Mouse (Mus musculus) midbrain, embryonic 12.5 days (tissue): ENCODE results near the gene 6430531B16Rik. TPM values are rescaled to one million over a fixed set of nuclear protein-coding genes. Genes with fewer than 3 reads are reported as not detected.

Experiments
- ATAC-seq: fragments of 200-750 bp; cut with Nextera tagmentation; 2 replicates; pipeline ENCODE4 v1.8.0; 2017; ENCODE audit warnings: low read depth, moderate TSS enrichment, moderate library complexity; ENCODE audit not compliant: low FRiP score
- H3K27ac ChIP-seq: fragments of 300-500 bp; sonication (generic); replicated peaks from 2 replicates; pipeline ENCODE4 v1.5.1; 2016; ENCODE audit warnings: mild to moderate bottlenecking
- H3K27me3 ChIP-seq: fragments of 300-500 bp; sonication (generic); 2 replicates; pipeline ENCODE4 v1.6.1; 2016; ENCODE audit warnings: mild to moderate bottlenecking
- H3K36me3 ChIP-seq: fragments of 300-500 bp; sonication (generic); 2 replicates; pipeline ENCODE4 v1.6.1; 2016
- H3K4me1 ChIP-seq: fragments of 300-500 bp; sonication (generic); 2 replicates; pipeline ENCODE4 v1.6.1; 2016
- H3K4me2 ChIP-seq: fragments of 300-500 bp; sonication (generic); replicated peaks from 2 replicates; pipeline ENCODE4 v1.6.1; 2016; ENCODE audit warnings: mild to moderate bottlenecking, moderate library complexity
- H3K4me3 ChIP-seq: fragments of 300-500 bp; sonication (generic); 2 replicates; pipeline ENCODE4 v1.5.1; 2016; ENCODE audit warnings: mild to moderate bottlenecking
- H3K9ac ChIP-seq: fragments of 300-500 bp; sonication (generic); replicated peaks from 2 replicates; pipeline ENCODE4 v1.6.1; 2016; ENCODE audit warnings: mild to moderate bottlenecking, moderate library complexity
- H3K9me3 ChIP-seq: fragments of 300-500 bp; sonication (generic); 2 replicates; pipeline ENCODE4 v1.6.1; 2016; ENCODE audit warnings: mild to moderate bottlenecking
- WGBS: fragments of 180-500 bp; shearing (Covaris S2); methylation state at CpG from one replicate; pipeline ENCODE4 v1.1.7; 2016; 5-methylcytosine and 5-hydroxymethylcytosine counted together
- polyA plus RNA-seq: library from polyadenylated mRNA; unstranded; fragments of >200 nt; fragmentation: Nextera tagmentation; extraction: Ambion mirVana; gene quantifications from 2 replicates; pipeline ENCODE4 v1.2.1, GENCODE M21; 2016

The 6430531B16Rik gene
- polyA plus RNA-seq, 1 experiment from 2014 or later: 0.52 TPM

DNA sequence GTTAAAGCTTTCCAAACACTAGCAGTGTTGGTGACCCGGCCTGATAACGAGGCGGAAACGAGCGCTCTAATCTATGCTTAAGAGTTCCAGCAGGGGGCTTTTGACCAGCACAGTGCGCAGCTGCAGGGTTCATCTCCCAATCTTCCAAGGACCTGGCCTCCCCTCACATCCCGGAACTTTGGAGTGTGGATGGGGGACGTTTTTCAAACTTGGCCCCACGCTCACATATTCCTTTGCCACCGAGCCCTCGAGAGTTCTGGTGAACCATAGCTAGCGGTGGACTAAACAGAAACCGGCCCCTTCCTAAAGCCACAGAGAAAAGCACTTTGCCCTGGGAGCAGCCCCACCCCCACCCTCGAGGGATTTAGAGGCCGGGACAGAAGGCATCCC, 28.7 kb downstream of the 6430531B16Rik start:
- Histone ChIP-seq H3K36me3 (no peaks in the 10 kb centered on the region), H3K27me3 (peaks cover 83% of the 10 kb centered on the region), H3K4me1 (peaks cover 20% of the 10 kb centered on the region), H3K27ac (no peak overlapping the region), H3K4me3 (peak overlapping the region; percentile 38), H3K9me3 (no peaks in the 10 kb centered on the region), H3K4me2 (peak overlapping the region; percentile 67), H3K9ac (no peak overlapping the region; the same call in 1 of the 2 replicates)
- under 1% methylated on average over 15 of the region's 15 CpGs for WGBS
- ATAC-seq: peak; percentile 69

DNA sequence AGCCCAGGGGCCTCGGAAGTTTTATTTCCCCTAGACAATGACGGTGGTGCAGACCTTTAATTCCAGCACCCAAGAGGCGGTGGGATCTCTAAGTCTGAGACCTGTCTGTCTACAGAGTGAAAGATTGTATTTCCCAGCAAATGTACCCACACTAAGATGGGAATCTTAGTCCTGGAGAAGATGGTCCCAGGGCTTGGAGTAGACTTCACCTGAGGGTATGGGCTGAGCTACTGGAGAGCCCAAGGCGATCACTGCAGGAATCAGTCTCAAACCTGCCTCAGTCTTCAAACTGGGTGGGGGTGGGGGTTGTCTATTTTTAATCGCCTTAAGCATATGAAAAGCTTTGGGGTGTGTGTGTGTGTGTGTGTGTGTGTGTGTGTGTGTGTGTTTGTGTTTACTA, 32.5 kb downstream of the 6430531B16Rik start:
- Histone ChIP-seq H3K36me3 (no peaks in the 10 kb centered on the region), H3K4me1 (peaks cover 29% of the 10 kb centered on the region), H3K4me2 (no peak overlapping the region), H3K27ac (no peak overlapping the region), H3K9ac (no peak overlapping the region), H3K27me3 (peaks cover 99% of the 10 kb centered on the region), H3K9me3 (no peaks in the 10 kb centered on the region), H3K4me3 (no peak overlapping the region)
- WGBS: 21% methylated on average over 5 of the region's 5 CpGs
- no peak for ATAC-seq

DNA sequence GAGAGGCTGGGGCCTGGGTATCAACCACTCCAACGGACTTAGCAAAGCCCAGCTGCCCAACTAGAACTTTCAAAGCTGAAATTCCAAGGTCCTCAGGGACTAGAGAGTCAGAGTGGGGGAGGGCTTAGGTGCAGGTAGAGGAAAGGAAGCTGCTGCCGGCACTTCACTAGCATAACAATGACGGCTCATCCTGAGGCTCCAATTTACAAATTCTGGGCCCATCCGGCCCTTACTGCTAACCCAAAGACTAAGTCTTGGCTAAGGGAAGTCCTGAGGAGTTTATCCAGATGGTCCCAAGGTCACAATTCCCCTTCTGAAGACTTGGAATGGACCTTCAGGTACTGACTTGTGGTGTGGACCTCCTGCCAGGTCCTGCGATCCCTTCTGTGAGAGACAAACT, 33.0 kb downstream of the 6430531B16Rik start:
- Histone ChIP-seq H3K27ac (no peak overlapping the region), H3K9me3 (no peaks in the 10 kb centered on the region), H3K27me3 (peaks cover 99% of the 10 kb centered on the region), H3K4me3 (no peak overlapping the region), H3K4me2 (no peak overlapping the region), H3K9ac (no peak overlapping the region), H3K4me1 (peaks cover 24% of the 10 kb centered on the region), H3K36me3 (no peaks in the 10 kb centered on the region)
- ATAC-seq: no peak
- 10% methylated on average over 5 of the region's 5 CpGs for WGBS

DNA sequence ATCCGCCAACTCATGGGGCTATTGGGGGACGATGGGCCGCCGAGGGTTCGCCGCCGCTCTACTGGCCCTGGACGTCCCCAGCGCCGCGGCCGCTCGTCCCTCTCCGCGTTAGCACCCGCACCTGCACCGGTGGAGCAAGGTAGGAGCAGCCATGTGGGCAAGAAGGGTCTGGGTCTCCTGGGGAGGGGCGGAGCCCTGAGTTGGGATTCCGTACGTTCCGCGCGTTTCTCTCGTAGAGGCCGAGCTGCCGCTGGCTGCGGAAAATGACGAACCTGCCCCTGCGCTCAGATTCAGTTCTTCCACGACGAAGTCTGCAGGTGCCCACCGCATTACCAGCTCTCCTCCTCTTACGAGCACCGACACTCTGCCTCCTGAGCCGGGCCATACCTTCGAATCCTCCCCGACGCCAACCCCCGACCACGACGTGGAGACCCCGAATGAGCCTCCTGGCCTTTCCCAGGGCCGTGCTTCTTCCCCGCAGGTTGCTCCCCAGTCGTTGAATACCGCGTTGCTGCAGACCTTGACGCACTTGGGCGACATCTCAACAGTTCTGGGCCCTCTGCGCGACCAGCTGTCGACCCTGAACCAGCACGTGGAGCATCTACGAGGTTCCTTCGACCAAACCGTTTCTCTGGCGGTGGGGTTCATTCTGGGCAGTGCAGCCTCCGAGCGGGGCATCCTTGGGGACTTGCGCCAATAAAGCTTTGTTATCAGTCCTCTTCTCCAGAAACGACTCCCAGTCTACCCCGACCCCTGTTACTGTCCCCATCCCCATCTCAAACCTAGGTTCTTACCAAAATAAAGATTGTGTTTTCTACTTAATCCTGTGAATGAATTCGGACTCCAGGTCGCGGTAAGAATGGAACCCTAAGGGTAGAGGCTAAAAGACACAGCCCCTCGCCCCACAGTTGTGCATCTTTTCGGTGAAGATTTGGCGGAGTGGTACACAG, 34.0 kb downstream of the 6430531B16Rik start:
- Histone ChIP-seq H3K9me3 (no peaks in the 10 kb centered on the region), H3K4me1 (peaks cover 14% of the 10 kb centered on the region; the same call in 1 of the 2 replicates), H3K27me3 (peaks cover 97% of the 10 kb centered on the region), H3K36me3 (no peaks in the 10 kb centered on the region), H3K27ac (no peak overlapping the region), H3K4me3 (peak overlapping the region; percentile 35), H3K4me2 (peak overlapping the region; percentile 48), H3K9ac (no peak overlapping the region)
- WGBS: 3% methylated on average over 68 of the region's 68 CpGs
- no peak for ATAC-seq

DNA sequence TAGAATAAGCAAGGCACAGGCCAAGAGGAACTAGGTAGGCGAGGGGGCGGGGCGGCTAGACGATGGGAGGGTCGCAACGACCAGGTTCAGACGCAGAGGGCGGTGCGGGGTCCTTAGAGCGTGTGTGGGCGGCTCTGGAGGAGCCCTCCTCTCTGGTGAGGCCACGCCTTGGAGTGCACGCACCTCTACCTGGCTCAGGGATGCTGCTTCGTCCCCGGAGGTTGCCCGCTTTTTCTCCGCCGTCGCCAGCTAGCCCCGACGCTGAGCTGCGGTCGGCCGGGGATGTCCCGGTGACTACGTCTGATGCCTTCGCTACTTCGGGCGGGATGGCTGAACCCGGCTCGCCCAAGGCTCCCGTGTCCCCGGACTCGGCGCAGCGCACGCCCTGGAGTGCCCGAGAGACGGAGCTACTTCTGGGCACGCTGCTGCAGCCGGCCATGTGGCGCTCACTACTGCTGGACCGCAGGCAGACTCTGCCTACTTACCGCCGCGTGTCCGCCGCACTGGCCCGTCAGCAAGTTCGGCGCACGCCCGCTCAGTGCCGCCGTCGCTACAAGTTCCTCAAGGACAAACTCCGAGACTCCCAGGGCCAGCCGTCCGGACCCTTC, 34.8 kb downstream of the 6430531B16Rik start, which contains the start of gene Utf1:
Gene Utf1, plus strand, starts transcription at position 116 of the 608 bp plus-strand sequence.
- no peaks in the 10 kb centered on the region for H3K36me3 ChIP-seq
- ATAC-seq: peak; percentile 52; the same call in 1 of the 2 replicates
- peak within 1 kb of the TSS; percentile 35 for H3K4me3 ChIP-seq
- 0 out of 2 replicates have a peak, but pooled peaks cover 14% of the 10 kb centered on the region for H3K4me1 ChIP-seq
- peaks cover 94% of the 10 kb centered on the region for H3K27me3 ChIP-seq
- under 1% methylated on average over 58 of the region's 59 CpGs for WGBS
- peak within 1 kb of the TSS; percentile 48 for H3K4me2 ChIP-seq
- H3K27ac ChIP-seq: no peak within 1 kb of the TSS
- H3K9ac ChIP-seq: peak within 1 kb of the TSS; percentile 43; the same call in 1 of the 2 replicates
- no peaks in the 10 kb centered on the region for H3K9me3 ChIP-seq

DNA sequence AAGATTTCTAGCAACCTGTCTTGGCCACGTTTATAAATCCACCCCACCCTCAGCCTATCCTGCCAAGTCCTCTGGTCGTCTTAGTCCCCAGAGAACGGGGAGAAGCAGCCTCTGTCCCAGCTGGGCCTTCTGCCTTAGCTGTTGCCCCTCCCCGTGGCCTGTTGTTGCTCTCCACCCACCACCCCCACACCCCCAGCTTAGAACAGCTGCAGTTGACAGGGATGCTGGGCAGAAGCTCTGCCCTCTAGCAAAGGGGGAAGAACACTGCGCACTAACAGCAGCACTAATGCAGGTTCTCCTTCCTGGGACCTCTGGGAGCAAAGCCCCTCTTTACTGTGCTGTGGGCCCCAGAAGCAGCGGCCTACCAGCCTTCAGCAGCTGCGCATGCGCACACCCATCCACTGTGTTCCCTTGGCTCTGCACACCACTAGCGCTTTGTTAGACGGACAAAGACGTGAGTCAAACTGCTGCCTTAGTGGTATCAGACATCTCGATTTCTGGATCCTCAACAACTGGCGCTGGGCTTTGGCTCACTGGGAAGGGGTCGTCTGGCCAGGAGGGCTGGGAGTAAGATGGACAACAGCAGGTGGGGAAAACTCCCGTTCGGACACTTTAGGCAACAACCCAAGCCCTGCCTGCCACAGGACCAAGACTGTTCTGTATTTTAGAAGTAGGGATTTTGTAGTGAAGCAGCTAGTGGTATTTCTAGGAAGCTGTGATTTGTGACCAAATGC, 37.9 kb downstream of the 6430531B16Rik start:
- Histone ChIP-seq H3K36me3 (no peaks in the 10 kb centered on the region), H3K4me1 (0 out of 2 replicates have a peak, but pooled peaks cover 14% of the 10 kb centered on the region), H3K4me3 (no peak overlapping the region), H3K9ac (no peak overlapping the region), H3K27me3 (peaks cover 71% of the 10 kb centered on the region), H3K4me2 (no peak overlapping the region), H3K27ac (no peak overlapping the region), H3K9me3 (no peaks in the 10 kb centered on the region)
- WGBS: 64% methylated on average over 16 of the region's 16 CpGs
- no peak for ATAC-seq

DNA sequence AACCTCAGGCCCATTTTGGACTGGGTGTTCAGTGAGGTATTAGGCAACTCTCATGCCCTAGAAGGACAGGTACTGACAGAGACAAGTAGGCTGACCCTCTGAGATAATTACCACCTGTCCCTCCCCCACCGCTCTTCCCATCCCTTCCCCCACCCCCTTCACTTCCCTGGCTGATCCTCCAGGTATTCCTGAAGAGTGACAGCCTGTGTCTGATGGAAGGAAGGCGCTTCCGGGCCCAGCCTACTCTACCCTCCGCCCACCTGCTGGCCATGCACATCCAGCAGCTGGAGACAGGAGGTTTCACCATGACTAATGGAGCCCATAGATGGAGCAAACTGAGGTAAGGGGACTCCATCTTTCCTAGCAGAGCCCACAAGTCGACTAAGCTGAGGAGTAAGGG, 40.7 kb downstream of the 6430531B16Rik start:
- no peaks in the 10 kb centered on the region for H3K36me3 ChIP-seq
- H3K27me3 ChIP-seq: peaks cover 43% of the 10 kb centered on the region
- H3K9ac ChIP-seq: no peak overlapping the region
- no peak for ATAC-seq
- H3K4me2 ChIP-seq: no peak overlapping the region
- WGBS: 76% methylated on average over 5 of the region's 5 CpGs
- H3K4me3 ChIP-seq: no peak overlapping the region
- no peak overlapping the region for H3K27ac ChIP-seq
- H3K9me3 ChIP-seq: no peaks in the 10 kb centered on the region
- no peaks in the 10 kb centered on the region for H3K4me1 ChIP-seq

DNA sequence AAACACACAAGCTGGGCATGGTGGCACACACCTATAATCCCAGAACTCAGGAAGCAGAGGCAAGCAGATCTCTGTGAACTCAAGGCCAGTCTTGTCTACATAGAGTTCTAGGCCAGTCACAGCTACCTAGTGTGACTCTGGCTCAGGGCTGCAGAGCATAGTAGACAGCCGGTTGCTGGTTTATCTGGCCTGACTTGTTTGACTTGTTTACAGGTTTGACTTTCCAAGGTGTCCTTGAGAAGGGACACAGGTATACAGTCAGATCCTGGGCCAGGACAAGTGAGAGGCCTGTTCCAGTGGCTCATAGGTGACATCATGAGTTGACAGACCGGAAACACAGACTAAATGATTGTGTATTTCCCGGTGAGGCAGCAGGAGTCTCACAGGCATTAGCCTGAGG, 41.4 kb downstream of the 6430531B16Rik start:
- no peak overlapping the region for H3K27ac ChIP-seq
- no peak overlapping the region for H3K9ac ChIP-seq
- peaks cover 36% of the 10 kb centered on the region for H3K27me3 ChIP-seq
- no peak for ATAC-seq
- no peak overlapping the region for H3K4me2 ChIP-seq
- H3K36me3 ChIP-seq: no peaks in the 10 kb centered on the region
- H3K4me3 ChIP-seq: no peak overlapping the region
- H3K9me3 ChIP-seq: no peaks in the 10 kb centered on the region
- no peaks in the 10 kb centered on the region for H3K4me1 ChIP-seq
- WGBS: 84% methylated on average over 3 of the region's 3 CpGs

DNA sequence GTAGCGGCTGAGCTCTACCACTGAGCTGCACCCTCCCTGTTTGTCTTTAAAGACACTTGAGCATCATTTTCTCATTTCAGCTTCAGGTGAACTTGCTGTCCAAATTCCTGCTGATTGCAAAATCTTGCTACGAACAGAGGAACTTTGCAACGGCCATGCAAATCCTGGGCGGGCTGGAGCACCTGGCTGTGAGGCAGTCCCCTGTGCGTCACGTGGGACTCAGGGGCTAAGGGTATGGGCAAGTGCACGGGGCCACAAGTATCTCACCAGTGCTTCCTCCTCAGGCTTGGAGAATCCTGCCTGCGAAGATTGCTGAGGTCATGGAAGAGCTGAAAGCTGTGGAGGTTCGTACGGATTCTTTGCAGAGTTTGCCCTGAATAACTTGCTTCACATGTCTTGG, 41.9 kb downstream of the 6430531B16Rik start:
- 87% methylated on average over 10 of the region's 10 CpGs for WGBS
- Histone ChIP-seq H3K4me3 (no peak overlapping the region), H3K27ac (no peak overlapping the region), H3K27me3 (peaks cover 35% of the 10 kb centered on the region), H3K36me3 (no peaks in the 10 kb centered on the region), H3K4me2 (no peak overlapping the region), H3K4me1 (no peaks in the 10 kb centered on the region), H3K9me3 (no peaks in the 10 kb centered on the region), H3K9ac (no peak overlapping the region)
- ATAC-seq: no peak

DNA sequence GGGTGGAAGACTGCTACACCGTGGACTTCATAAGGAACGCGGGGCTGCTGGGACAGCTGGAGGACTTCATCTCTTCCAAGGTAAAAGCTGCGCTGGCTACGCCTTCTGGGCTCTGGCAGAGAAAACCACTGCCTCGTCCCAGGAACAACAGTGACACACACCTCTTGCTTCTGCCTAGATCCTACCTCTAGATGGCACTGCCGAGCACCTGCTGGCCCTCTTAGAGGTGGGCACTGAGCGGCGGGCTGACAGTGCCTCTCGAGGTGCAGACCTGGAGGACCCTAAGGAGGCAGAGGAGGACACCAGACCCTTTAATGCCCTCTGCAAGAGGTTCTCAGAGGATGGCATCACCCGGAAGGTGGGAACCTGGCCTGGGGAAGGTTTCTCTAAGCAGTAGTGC, 47.8 kb downstream of the 6430531B16Rik start:
- 22% methylated on average over 11 of the region's 11 CpGs for WGBS
- Histone ChIP-seq H3K36me3 (no peaks in the 10 kb centered on the region), H3K4me1 (no peaks in the 10 kb centered on the region), H3K4me2 (no peak overlapping the region), H3K9me3 (no peaks in the 10 kb centered on the region), H3K27ac (no peak overlapping the region), H3K27me3 (peaks cover 23% of the 10 kb centered on the region), H3K4me3 (no peak overlapping the region), H3K9ac (no peak overlapping the region)
- ATAC-seq: 0 out of 2 replicates have a peak, but pooled peaks have one; percentile 47
